Mouse (Mus musculus): ENCODE measurements at regions not wholly inside any gene's neighbourhood (a gene's known extent, or its start where the extent isn't known, plus 50 kb on each side); places are given as distances from the start of the nearest gene placed in this dataset.

GRCm38 (mm10) chr9:32983182-32983581 is 347.2 kb downstream of the Ets1 start:
- TF ChIP-seq GATA1 (IDR thresholded peaks at IDR 0.05; ENCODE audit: borderline replicate concordance, low read length) (no peak), FLI1 (IDR thresholded peaks at IDR 0.05; ENCODE audit: low read length) (no peak)
